Mouse (Mus musculus) neural tube, embryonic 14.5 days (tissue): Measurements from ENCODE around the gene Zfp758. TPM values are rescaled to one million over a fixed set of nuclear protein-coding genes. Genes with fewer than 3 reads are reported as not detected.

ENCODE experiments used
- ATAC-seq: fragments of 200-750 bp; cut with Nextera tagmentation; 2 replicates; pipeline ENCODE4 v1.8.0; 2017; ENCODE audit warnings: low read depth, mild to moderate bottlenecking, moderate TSS enrichment, moderate library complexity
- H3K27ac ChIP-seq: fragments of 300-500 bp; sonication (generic); 2 replicates; pipeline ENCODE4 v1.5.1; 2014; ENCODE audit warnings: low read depth, mild to moderate bottlenecking, control low read depth, low read length, moderate library complexity, mixed read lengths
- H3K27me3 ChIP-seq: fragments of 300-500 bp; sonication (generic); 2 replicates; pipeline ENCODE4 v1.6.1; 2014; ENCODE audit warnings: low read length; ENCODE audit not compliant: control insufficient read depth, insufficient read depth
- H3K36me3 ChIP-seq: fragments of 300-500 bp; sonication (generic); 2 replicates; pipeline ENCODE4 v1.6.1; 2014; ENCODE audit warnings: low read length, mixed read lengths; ENCODE audit not compliant: control insufficient read depth, insufficient read depth
- H3K4me1 ChIP-seq: fragments of 300-500 bp; sonication (generic); 2 replicates; pipeline ENCODE4 v1.6.1; 2014; ENCODE audit warnings: low read length; ENCODE audit not compliant: control insufficient read depth, insufficient read depth
- H3K4me2 ChIP-seq: fragments of 300-500 bp; sonication (generic); 2 replicates; pipeline ENCODE4 v1.6.1; 2014; ENCODE audit warnings: mild to moderate bottlenecking, low read depth, low read length, control low read depth
- H3K4me3 ChIP-seq: fragments of 300-500 bp; sonication (generic); 2 replicates; pipeline ENCODE4 v1.5.1; 2014; ENCODE audit warnings: low read depth, low read length, control low read depth, mixed read lengths
- H3K9ac ChIP-seq: fragments of 300-500 bp; sonication (generic); replicated peaks from 2 replicates; pipeline ENCODE4 v1.6.1; 2014; ENCODE audit warnings: low read depth, mild to moderate bottlenecking, control low read depth, low read length, mixed read lengths
- H3K9me3 ChIP-seq: fragments of 300-500 bp; sonication (generic); 2 replicates; pipeline ENCODE4 v1.6.1; 2016; ENCODE audit warnings: low read length; ENCODE audit not compliant: control insufficient read depth
- WGBS: fragments of 180-500 bp; shearing (Covaris S2); extraction: QIAGEN DNeasy Blood & Tissue Kit; methylation state at CpG from one replicate; pipeline ENCODE4 v1.1.7; 2014; 5-methylcytosine and 5-hydroxymethylcytosine counted together
- polyA plus RNA-seq: library from polyadenylated mRNA; unstranded; fragments of >200 nt; fragmentation: Nextera tagmentation; extraction: Ambion mirVana; gene quantifications from 2 replicates; pipeline ENCODE4 v1.2.1, GENCODE M21; 2014

Zfp758 gene
- polyA plus RNA-seq, 1 experiment from 2014 or later: 10.4 TPM

DNA sequence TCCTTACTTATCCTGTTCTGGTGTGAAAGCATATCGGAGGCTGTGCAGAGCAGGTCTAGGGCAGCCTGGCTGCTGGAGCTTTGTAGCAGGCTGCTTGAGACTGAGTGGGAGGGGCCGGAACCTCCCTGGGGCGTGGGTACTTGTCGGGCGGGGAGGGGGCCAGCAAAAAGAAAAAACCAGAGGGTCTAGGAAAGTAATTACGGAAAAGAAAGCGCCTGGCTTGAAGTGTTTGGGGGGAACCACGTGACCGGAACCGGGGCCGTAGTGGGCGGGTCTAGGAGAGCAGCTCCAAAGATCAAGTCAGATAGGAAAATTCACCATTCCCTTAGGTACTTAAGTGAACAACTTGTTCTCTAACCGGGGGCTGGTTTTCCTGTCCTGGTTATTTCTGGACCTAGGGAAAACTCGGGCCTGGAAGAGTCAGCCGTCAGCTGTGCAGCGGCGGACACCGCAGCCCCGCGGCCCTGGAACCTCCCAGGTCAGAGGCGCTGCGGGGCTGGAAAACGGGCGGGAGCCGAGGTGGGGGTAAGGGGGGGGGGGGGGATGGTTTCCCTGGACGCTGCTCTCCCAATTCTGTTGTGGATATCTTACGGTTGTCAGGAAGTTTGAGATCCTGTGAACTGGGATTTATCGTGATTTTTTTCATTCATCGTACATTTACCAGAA, 62.8 kb downstream of the Zfp758 start, which contains the start of gene Zfp946:
Gene Zfp946 (plus strand): TSS at position 271 of the 666 bp plus-strand sequence.
- H3K27ac ChIP-seq: peak within 1 kb of the TSS; percentile 69
- peak; percentile 96 for ATAC-seq
- H3K9me3 ChIP-seq: no peaks in the 10 kb centered on the region
- H3K9ac ChIP-seq: peak within 1 kb of the TSS; percentile 46
- peaks cover 9% of the 10 kb centered on the region; the same call in 1 of the 2 replicates for H3K4me1 ChIP-seq
- H3K27me3 ChIP-seq: no peaks in the 10 kb centered on the region
- under 1% methylated on average over 29 of the region's 29 CpGs for WGBS
- peak within 1 kb of the TSS; percentile 48 for H3K4me2 ChIP-seq
- H3K4me3 ChIP-seq: peak within 1 kb of the TSS; percentile 63
- no peaks in the 10 kb centered on the region for H3K36me3 ChIP-seq

DNA sequence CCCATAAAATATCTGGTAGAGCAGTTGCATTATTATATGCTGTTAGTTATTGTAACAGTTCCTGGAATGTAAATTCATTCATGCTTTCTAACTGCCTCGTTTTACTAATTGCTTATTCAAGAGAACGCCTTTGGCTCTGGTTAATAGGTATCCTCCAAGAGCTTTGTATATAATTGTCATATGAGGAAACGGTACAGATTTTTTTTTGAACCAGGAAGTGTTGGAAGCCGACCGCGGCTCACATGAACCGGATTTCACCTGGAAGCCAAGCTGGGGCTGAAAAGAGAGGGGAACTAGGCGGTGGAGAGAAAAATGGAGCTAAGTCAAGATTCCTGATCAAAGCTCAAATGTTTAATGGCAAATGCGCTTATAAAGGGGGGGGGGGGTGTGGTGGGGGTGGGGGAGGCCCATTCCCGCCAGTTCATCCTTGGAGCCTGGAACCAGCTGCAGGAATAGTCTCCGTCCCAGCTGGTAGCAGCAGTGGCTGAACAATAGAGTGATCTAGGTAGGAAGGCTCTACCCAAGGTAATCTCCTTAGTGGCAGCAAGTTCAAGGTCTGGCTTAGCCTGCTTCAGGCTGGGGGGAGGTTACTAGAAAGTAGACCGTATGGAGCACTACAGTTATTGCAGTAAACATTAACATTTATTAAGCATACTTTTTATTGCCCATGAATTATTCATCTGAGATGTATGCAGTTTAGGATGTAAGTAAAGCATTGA, 63.5 kb downstream of the Zfp758 start:
- 3% methylated on average over 12 of the region's 12 CpGs for WGBS

More for the DNA sequence above, 63.5 kb downstream of the Zfp758 start:
- Histone ChIP-seq H3K27ac (peak overlapping the region; percentile 69), H3K9me3 (no peaks in the 10 kb centered on the region), H3K4me2 (peak overlapping the region; percentile 48), H3K4me1 (peaks cover 9% of the 10 kb centered on the region; the same call in 1 of the 2 replicates), H3K36me3 (no peaks in the 10 kb centered on the region), H3K4me3 (peak overlapping the region; percentile 63), H3K9ac (peak overlapping the region; percentile 46), H3K27me3 (no peaks in the 10 kb centered on the region)
- peak; percentile 50 for ATAC-seq

Other genes with a start within 250 kb of the Zfp758 start
- 1.4 and 1.6 TPM in 2 replicates for gene Zfp947, start 195.3 kb upstream of the Zfp758 start, polyA plus RNA-seq
- 3.5 and 3.9 TPM in 2 replicates for gene Zfp994, start 135.8 kb upstream of the Zfp758 start, polyA plus RNA-seq
- 14.0 and 15.8 TPM in 2 replicates for gene CT030661.1, start 46.6 kb upstream of the Zfp758 start, polyA plus RNA-seq
- 13.5 and 14.2 TPM in 2 replicates for gene Zfp944, start 53 bp upstream of the Zfp758 start, polyA plus RNA-seq
- 41.9 and 48.5 TPM in 2 replicates for gene Zfp946, start 62.8 kb downstream of the Zfp758 start, polyA plus RNA-seq
- not detected in 2 replicates for gene Vmn2r111, start 212.0 kb downstream of the Zfp758 start, polyA plus RNA-seq
- not detected in 2 replicates for gene Vmn2r112, start 239.5 kb downstream of the Zfp758 start, polyA plus RNA-seq